Mouse (Mus musculus): Measurements from ENCODE around the gene Tectb.
A peak's percentile ranks its signal among the peaks of the same experiment; 100 is the strongest.

DNA sequence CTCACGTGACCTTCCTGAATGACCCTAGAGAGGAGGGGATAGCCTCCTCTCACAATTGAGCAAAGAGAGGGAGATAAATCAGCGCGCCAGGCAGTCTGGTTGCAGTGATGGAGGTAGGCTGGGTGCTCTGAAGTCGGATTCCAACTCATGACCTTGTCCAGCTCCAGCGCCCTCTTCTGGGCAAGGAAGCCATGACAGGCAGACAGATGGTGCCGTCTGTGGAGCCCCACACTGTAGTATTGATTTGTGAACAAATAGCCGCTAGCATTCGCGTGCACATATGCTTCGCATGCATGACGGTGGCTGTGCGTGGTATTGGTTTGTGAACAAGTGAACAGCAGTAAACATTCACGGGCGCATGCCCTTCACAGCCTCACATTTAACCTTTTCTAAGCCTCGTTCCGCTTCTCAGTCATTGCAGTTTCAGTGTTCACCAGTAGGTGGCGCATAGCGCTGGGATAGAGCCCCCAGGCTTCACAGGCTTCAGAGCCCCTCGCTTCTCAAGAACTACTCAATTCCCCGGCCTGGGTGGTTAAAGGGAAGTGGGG is 37.7 kb downstream of the Tectb start:
- no peak for TF ChIP-seq POLR2A (IDR thresholded peaks at IDR 0.05; ENCODE audit: low read depth, low read length)
- peak; percentile 78 for TF ChIP-seq CTCF (IDR thresholded peaks at IDR 0.05; ENCODE audit: borderline replicate concordance, insufficient read depth, low read length)

All from embryonic fibroblast, embryonic 13.5 days (primary cell).